Mouse (Mus musculus) activated CD4-positive, CD25-positive, alpha-beta regulatory T cell, adult 4 months (primary cell): ENCODE data around the gene Rheb. TPM values are rescaled to one million over a fixed set of nuclear protein-coding genes. Genes with fewer than 3 reads are reported as not detected.
"Not testable (repeated sequence)": the region's sequence is repeated elsewhere in the genome, so short reads cannot be mapped to it uniquely, and the experiment has no call there.

Experiments used
- ATAC-seq: one replicate; pipeline ENCODE4 v1.8.0; 2017
- polyA plus RNA-seq, 2 experiments: library from polyadenylated mRNA; unstranded; fragments of 100-300 nt; shearing (Covaris generic); gene quantifications; one replicate each; pipeline ENCODE4 v1.2.1; 2017

Rheb gene
- polyA plus RNA-seq, 2 experiments from 2014 or later = 88.1 to 96.5 TPM

- peak; percentile 4 for ATAC-seq
These were observed 656 bp downstream of the Rheb start for GRCm38 (mm10) chr5:24841662-24842273.

DNA sequence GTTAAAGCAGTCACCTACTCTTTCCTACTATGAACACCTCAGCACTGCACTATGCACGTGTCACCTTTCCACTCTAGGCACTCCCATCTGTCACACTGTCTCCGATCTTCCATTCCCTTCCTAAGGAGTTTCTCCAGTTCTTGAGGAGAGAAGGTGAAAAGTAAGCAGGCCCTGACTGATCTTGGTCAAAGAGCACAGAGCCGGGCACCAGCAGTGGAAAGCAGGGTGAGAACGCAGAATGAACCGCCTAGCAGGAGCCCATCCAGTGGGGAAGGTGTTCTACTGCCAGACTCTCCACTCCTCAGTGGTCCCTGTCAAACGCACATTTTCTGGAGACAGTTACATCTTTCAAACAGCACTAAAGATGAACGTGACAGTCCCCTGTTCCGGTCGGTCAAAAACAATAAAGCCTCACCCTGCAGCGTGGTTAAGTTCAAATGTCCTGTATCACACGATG lies 1.4 kb downstream of the Rheb start:
- no peak for ATAC-seq

- ATAC-seq = no peak
These were observed 7.9 kb downstream of the Rheb start for GRCm38 (mm10) chr5:24834491-24834890.

- no peak for ATAC-seq
These were observed 10.5 kb downstream of the Rheb start for GRCm38 (mm10) chr5:24831912-24832311.

DNA sequence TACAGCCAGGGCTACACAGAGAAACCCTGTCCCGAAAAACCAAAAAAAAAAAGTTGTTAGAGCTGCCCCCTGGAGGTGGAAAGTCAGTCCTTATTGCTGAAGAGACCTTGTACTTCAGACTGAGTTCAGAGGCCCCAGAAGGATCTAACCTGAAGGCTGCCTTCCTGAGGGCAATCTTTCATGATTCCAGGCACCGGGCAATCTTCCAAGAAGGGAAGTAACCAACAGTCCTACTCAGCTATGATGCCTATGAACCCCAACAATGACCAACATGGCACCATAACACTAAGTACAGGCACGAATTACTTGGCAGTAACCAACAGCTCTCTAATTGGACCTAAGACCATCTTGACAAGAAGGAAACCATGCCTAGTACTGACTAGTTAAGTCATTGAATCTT lies 14.0 kb downstream of the Rheb start:
- no peak for ATAC-seq

GRCm38 (mm10) chr5:24827173-24827572 lies 15.3 kb downstream of the Rheb start:
- no peak for ATAC-seq

DNA sequence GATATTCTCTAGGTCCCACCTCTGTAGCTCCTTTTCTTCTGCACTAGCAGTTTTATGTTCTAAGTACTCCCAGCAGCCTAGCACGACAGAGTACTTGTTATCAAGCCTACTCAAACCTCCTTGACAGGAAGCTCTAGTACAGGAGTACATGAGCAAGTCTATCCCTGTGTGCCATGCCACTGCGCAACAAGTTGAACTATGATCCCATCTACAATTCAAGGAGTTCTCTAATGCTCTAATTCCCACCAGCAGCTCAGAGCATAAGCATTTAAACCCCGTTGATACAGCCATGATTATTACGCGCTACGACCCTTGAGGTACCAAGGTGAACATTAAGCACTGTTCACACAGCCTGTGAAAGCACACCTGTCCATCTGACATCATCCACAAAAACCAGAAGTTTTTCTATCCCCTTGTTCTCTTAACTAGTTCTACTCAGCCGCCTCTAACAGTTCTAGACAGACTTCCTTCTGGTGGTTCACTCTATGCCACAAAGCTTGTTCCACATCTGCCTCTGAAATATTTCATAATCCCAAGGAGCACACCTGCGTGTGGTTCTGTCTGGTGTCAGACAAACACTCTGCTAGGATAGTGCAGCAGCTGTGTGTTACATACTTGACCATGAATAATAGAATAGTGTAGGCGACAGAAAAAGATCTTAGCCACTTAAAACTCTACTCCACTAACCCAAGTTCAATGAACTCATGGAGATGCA lies 16.2 kb downstream of the Rheb start:
- ATAC-seq = no peak

DNA sequence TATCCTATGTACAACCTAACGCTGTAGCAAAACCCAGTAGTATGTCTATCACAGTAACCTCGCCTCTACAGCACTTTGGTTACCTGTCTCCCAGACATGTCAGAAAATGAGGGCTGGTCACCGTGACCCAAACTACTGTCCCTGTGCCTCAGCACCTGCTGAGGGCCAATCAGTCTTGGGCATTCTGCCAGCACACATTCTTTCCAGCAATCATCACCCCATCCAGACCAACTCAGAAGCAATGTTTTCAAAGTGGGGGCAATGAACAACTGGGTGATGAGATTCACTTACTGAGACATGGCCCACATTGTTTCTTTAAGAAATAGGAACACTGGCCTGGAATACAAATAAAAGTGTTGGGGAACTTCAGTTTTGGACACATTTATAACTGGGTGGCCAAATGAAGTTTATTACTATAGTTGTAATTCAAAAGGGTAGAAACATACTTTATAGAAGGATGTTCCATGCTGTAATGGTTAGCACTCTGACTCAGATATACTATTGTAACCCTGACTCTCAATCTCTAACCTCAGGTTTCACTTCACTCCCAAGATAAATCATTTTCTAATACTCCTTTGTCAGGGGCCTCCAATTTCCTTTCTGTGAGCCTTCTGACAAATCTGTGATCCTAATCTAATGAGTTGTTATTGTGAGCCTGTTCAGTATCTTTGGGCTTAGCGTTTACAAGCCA lies 16.9 kb downstream of the Rheb start:
- ATAC-seq = peak; percentile 49

GRCm38 (mm10) chr5:24823864-24824405 lies 18.5 kb downstream of the Rheb start:
- ATAC-seq = no peak

DNA sequence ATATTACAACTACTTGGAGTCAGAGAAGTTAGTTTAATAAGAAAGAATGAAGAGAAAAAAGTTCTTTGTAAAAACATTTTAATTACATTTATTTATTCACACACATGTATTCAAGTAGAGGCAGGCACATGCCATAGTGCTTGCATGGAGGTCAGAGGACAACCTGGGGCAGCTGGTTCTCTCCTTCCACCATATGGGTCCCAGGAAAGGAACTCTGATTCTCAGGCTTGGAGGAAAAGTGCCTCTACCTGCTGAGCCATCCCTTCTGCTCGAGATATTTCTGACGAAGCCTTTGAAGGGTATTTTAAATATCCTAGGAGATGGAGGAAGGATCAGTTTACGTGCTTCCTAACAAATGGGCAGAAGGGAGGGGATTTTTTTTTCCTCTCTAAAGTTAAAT lies 19.6 kb downstream of the Rheb start:
- ATAC-seq = no peak

GRCm38 (mm10) chr5:24822231-24822630 lies 20.2 kb downstream of the Rheb start:
- ATAC-seq = not testable (repeated sequence)

GRCm38 (mm10) chr5:24821403-24821841 lies 21.0 kb downstream of the Rheb start:
- ATAC-seq = no peak

GRCm38 (mm10) chr5:24820627-24821026 lies 21.8 kb downstream of the Rheb start:
- ATAC-seq = no peak

GRCm38 (mm10) chr5:24817191-24817590 lies 25.2 kb downstream of the Rheb start:
- no peak for ATAC-seq

DNA sequence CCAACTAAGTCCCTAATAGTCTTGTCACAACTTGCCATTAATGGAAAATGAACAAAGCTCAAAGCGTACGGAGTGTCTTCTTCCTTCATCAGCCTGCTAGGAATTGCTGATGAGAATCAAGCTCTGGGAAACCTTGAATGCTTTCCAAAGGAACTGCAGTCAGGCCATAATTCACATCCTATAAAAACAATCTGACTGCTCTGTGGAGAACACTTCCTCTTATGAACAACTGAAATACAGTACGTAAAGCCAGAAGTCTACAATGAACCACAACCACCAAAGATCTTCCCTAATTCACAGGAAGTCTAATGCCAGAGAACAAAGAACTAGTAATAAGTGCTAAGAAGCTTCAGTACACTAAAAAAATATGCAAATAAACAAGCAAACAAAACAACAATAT lies 28.5 kb downstream of the Rheb start:
- ATAC-seq = no peak

DNA sequence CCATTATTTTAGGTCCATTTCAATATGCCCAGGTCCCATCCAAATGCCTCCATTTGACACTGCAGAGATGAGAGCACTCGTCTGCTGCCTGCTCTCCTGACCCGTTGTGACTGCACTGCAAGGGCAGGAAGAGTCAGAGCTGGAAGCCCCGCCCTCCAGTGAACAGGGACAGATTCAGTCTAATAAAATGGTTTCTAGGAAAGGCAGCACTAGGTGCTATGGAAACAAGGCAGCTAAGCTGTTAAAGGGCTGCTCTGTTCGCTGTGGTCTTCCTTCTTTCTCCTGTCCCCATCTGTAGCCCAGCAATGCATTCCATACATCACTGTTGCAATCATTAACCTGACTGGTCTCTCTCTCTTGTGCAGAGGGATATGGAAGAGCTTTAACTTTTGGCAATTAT lies 29.4 kb downstream of the Rheb start:
- no peak for ATAC-seq

DNA sequence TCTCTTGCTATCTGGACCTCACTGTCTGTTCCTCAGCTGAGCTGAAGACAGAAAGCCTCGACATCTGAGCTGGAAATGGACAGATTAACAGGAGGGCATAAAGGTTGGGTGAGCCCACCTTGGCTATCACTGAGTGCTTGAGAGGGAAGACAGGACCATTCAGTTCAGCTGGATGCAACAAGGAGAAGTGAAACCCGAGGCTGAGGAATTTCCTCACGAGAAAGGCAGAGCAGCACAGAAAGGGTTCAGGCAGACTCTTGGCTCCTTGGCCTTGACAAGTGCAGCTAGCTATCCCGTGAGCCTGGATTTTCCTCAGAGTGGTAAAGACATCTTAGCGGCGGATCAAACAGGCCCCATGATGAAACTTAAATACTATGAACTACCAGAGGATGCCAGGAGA lies 37.2 kb downstream of the Rheb start:
- no peak for ATAC-seq

GRCm38 (mm10) chr5:24804661-24805060 lies 37.8 kb downstream of the Rheb start:
- no peak for ATAC-seq

GRCm38 (mm10) chr5:24801841-24802624 lies 40.4 kb downstream of the Rheb start:
- no peak for ATAC-seq

DNA sequence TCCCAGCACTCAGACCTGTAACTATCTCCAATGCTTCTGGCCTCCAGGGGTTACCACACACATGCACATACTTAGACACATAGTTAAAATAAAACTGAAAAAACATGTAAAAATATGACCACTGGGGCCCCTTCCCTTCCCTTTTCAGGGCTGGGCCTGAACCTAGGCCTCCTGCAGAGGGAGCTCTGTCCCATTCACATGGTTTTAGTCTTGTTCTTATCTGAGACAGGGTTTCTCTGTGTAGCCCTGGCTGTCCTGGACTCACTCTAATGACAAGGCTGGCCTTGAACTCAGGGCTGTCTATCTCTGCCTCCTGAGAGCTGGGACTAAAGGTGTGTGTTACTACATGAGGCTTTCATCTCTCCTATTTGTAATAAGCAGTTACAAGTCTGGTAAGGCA lies 42.0 kb downstream of the Rheb start:
- ATAC-seq = no peak

DNA sequence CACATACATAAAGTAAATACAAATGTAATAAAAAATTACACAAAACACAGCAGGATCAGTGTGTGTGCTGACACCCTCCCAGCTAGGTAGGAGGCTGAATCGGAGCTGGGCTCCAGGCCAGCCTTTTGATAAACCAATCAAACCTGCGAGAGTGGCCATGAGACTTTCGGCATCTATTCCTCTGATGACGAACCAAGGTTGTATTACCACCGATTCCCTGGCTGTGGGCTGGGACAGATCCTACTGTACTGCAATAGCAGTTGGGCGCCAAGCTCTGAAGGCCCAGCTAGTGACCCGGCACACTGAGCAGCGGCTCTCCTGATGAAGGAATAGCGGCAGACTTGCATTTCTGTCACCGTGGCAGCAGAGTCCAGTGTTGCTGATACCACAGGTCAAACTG lies 43.8 kb downstream of the Rheb start:
- no peak for ATAC-seq

- no peak for ATAC-seq
These were observed 44.6 kb downstream of the Rheb start for GRCm38 (mm10) chr5:24797858-24798257.

DNA sequence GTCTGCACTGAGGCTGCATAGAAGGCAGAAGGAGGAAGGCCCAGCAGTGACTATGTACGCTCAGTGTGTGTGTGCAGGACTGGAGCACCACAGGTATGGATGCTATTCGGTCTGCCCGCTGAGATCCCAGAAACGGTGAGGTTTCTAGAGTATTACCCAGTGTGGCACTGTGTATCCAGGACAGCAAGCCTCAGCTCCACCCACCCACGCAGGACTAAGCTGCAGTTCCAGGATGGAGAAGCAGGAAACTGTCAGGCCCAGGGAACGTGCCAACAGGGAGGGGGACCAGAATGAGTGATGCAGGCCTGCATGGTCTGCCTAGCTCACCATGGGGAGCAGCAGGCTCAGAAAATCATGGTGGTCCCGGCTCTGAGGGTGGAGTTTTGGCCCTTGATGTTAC lies 49.5 kb downstream of the Rheb start:
- no peak for ATAC-seq
